Mouse (Mus musculus): Measurements from ENCODE around the gene Fam168a.

DNA sequence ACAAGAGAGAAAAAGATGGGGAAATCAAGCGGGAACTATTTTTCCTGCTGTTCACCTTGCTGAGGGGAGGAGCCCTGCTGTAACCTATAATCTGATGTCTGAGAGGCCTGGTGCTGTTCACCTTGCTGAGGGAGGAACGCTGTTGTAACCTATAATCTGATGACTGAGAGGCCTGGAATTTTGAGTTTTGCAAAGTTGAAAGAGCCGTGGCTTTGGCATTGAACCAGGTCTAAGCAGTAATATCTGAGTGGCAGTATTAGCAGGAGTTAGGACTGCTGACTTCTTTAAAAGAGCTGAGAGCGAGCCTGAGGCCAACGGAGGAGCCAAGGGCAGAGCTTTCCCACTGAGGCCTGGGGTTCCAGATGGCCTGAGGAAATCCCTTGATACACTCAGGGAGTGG lies 28.4 kb upstream of the Fam168a start:
- TF ChIP-seq POLR2A (IDR thresholded peaks at IDR 0.05; ENCODE audit: control insufficient read depth in 1 of 2, insufficient read depth in 1 of 2, low read depth in 1 of 2, low read length in 2 of 2, poor library complexity in 1 of 2) (no peak), CTCF (IDR thresholded peaks at IDR 0.05 in 2 of 3, conservative IDR thresholded peaks at IDR 0.05 in 1 of 3; ENCODE audit: control insufficient read depth in 1 of 3, insufficient read depth in 1 of 3, low read depth in 2 of 3, low read length in 3 of 3, poor library complexity in 1 of 3, severe bottlenecking in 1 of 3) (no peak), SMC3 (IDR thresholded peaks at IDR 0.05; ENCODE audit: low read depth, low read length) (no peak), MYC (IDR thresholded peaks at IDR 0.05; ENCODE audit: low read depth, low read length) (no peak)
